Mouse (Mus musculus) cerebellum, adult 2 months (tissue): ENCODE measurements around the gene Spata5.

ENCODE experiments used
- CTCF ChIP-seq: fragments of 200-500 bp; IDR thresholded peaks from 2 replicates; pipeline ENCODE4 v1.5.1; 2011; ENCODE audit warnings: low read depth, mild to moderate bottlenecking, control low read depth, low read length, moderate library complexity, borderline replicate concordance; ENCODE audit not compliant: insufficient read depth
- POLR2A ChIP-seq: fragments of 200-500 bp; IDR thresholded peaks from 2 replicates; pipeline ENCODE4 v1.6.1; 2011; ENCODE audit warnings: low read length, control low read depth, borderline replicate concordance; ENCODE audit not compliant: insufficient read depth

DNA sequence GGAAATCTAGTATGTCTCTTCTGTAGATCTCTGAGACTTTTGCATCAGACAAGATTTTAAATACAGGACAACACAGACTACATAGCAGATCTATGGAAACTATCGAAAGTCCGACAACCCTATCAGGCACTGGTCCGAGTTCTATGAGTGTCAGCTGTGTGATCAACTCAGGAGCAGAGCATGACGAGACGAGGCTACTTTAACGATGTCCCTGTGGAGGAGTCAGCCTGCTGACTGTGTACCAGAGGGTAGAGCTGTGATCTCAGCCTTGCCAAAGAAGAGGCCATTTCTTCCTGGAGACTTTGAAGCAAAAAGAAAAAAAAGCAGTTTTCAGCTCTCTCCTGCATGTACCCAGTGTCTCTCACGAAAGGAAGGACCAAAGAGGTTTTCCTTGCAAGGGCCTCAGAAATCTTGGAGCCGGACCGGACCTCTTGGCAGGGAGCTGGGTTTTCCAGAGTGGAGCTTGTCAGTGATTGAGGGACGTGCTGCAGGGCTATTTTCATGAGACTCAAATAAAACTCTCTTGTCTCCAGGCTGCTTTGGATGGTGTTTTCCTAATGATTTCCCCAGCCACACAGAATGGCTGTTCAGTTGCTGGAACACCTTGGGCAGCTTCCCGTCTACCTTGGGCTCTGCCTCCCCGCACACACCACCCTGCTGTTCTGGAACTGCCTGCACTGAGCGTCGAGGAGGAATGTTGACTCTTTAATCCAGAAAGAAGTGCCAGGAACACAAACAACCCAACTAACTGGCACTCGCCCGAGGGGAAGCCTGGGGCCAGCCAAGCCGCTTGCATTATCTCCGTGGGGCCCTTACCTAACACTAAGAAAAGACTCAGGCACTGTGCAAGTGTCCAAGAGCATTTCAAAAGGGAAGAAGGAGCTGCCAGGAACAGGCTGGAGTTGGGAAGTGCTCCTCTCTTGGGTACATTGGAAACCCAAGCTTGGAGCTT lies 39.5 kb upstream of the Spata5 start:
- TF ChIP-seq POLR2A (no peak), CTCF (no peak)
